Mouse (Mus musculus) ES-E14 (cell line): ENCODE results near the gene BC024978. TPM values are rescaled to one million over a fixed set of nuclear protein-coding genes. Genes with fewer than 3 reads are reported as not detected.
"Not testable (repeated sequence)": the region's sequence is repeated elsewhere in the genome, so short reads cannot be mapped to it uniquely, and the experiment has no call there.

Experiments
- DNase-seq: peaks from one replicate; pipeline ENCODE4 v3.0.0-alpha.2; 2013; ENCODE audit warnings: low read depth, low spot score
- H3K27ac ChIP-seq: 2 replicates; pipeline ENCODE4 v1.5.1; 2012; ENCODE audit warnings: low read depth, mild to moderate bottlenecking, low read length, moderate library complexity, mixed read lengths; ENCODE audit not compliant: poor library complexity, insufficient read depth, severe bottlenecking
- H3K36me3 ChIP-seq: 2 replicates; pipeline ENCODE4 v1.6.1; 2012; ENCODE audit warnings: mild to moderate bottlenecking, low read length, moderate library complexity, mixed read lengths; ENCODE audit not compliant: control insufficient read depth, poor library complexity, insufficient read depth, severe bottlenecking
- H3K4me1 ChIP-seq, 2 experiments: fragments of 150-350 bp in 1 of 2; sonication (generic) in 1 of 2; 2 replicates each; pipeline ENCODE4 v1.6.1; 2012; ENCODE audit warnings: low read length in 2 of 2, mild to moderate bottlenecking in 1 of 2, mixed read lengths in 1 of 2; ENCODE audit not compliant: control insufficient read depth in 2 of 2, insufficient read depth in 2 of 2, poor library complexity in 1 of 2
- H3K4me3 ChIP-seq, 2 experiments: fragments of 150-350 bp in 1 of 2; sonication (generic) in 1 of 2; 2 replicates each; pipeline ENCODE4 v1.5.1; 2012; ENCODE audit warnings: low read length in 2 of 2, low read depth in 1 of 2, mild to moderate bottlenecking in 1 of 2, mixed read lengths in 1 of 2; ENCODE audit not compliant: insufficient read depth in 1 of 2, poor library complexity in 1 of 2, severe bottlenecking in 1 of 2
- H3K9ac ChIP-seq: 2 replicates; pipeline ENCODE4 v1.6.1; 2012; ENCODE audit warnings: low read depth, mild to moderate bottlenecking, low read length, mixed read lengths; ENCODE audit not compliant: poor library complexity, insufficient read depth, severe bottlenecking
- H3K9me3 ChIP-seq: fragments of 150-350 bp; sonication (generic); 2 replicates; pipeline ENCODE4 v1.6.1; 2012; ENCODE audit warnings: low read depth, mild to moderate bottlenecking, low read length; ENCODE audit not compliant: control insufficient read depth, insufficient read depth
- CHD2 ChIP-seq: IDR thresholded peaks from 2 replicates; pipeline ENCODE4 v1.6.1; 2014; ENCODE audit warnings: mild to moderate bottlenecking, low read depth, low read length, inconsistent platforms
- HCFC1 ChIP-seq: IDR thresholded peaks from 2 replicates; pipeline ENCODE4 v1.6.1; 2012; ENCODE audit warnings: low read length, inconsistent platforms, borderline replicate concordance; ENCODE audit not compliant: insufficient read depth
- MAFK ChIP-seq: IDR thresholded peaks from 2 replicates; pipeline ENCODE4 v1.6.1; 2014; ENCODE audit warnings: mild to moderate bottlenecking, low read depth, low read length, inconsistent platforms; ENCODE audit not compliant: insufficient read depth
- ZC3H11A ChIP-seq: IDR thresholded peaks from 2 replicates; pipeline ENCODE4 v1.6.1; 2012; ENCODE audit warnings: low read depth, mild to moderate bottlenecking, inconsistent platforms, low read length, borderline replicate concordance
- ZNF384 ChIP-seq: IDR thresholded peaks from 2 replicates; pipeline ENCODE4 v1.6.1; 2012; ENCODE audit warnings: low read depth, low read length, inconsistent platforms
- in situ Hi-C, 2 experiments: fragments of 600-800 bp; cut with MboI; formaldehyde crosslinking; loops; one replicate each; pipeline ENCODE4 v1.15.1; 2025; ENCODE audit warnings: low sequenced_read_pairs in 2 of 2, inconsistent platforms in 1 of 2; ENCODE audit not compliant: unreplicated experiment in 2 of 2
- total RNA-seq: library from RNA; depleted of rRNA; stranded (reverse); fragments of 300-350 nt; gene quantifications from 2 replicates; pipeline ENCODE4 v1.2.3, GENCODE M21; 2012

BC024978 gene
- total RNA-seq, 1 experiment, result 12.0 TPM

DNA sequence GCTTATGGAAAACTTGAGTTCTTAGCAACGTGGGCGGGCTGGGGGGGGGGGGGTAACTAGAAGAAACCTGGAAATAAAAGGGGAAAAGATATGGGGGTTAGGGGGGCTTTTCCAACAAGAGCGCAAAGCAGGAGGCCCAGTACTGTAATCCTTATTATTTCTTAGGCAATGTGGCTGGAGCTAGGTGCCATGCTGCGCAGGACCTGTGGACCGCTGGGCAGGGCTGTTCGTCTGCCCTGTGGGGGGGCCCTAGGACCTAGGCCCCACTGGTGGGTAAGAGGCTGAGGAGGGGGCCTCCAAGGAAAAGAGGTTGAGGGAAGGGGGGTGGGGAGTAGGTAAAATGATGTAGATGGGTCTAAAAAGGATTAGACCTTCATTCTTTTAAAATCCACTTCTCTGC is 37.7 kb downstream of the BC024978 start:
- Histone ChIP-seq H3K27ac (peak overlapping the region; percentile 20), H3K36me3 (no peaks in the 10 kb centered on the region), H3K9ac (peak overlapping the region; percentile 55; the same call in 1 of the 2 replicates), H3K4me3 (peak overlapping the region; percentile 47 to 57), H3K9me3 (no peaks in the 10 kb centered on the region), H3K4me1 (peaks cover 5 to 17% of the 10 kb centered on the region in 2 experiments; a peak in 3 of 4 replicates)
- in situ Hi-C loops, result no loop called here
- no peak for DNase-seq
- no peak for TF ChIP-seq MAFK

DNA sequence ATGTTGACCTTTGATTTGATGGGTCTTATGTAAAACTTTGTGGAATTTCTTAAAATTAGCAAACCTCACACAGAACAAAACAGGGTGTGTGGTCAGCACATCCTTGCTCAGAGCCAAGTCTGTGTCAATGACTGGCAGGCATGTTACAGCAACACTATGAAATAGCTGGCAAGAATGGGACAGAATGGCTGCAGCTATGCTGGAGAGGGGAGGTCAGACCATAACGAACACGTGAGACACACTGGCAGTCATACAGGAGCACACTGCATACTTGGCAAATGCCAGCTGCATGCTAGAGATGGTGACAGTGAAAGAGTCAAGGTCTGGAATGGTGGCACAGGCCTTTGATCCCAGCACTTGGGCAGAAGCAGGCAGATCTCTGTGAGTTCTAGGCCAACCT is 40.1 kb downstream of the BC024978 start:
- Histone ChIP-seq H3K9me3 (no peaks in the 10 kb centered on the region), H3K27ac (no peak overlapping the region), H3K4me1 (peaks cover 5 to 17% of the 10 kb centered on the region in 2 experiments; a peak in 3 of 4 replicates), H3K36me3 (no peaks in the 10 kb centered on the region; the same call in 1 of the 2 replicates), H3K9ac (no peak overlapping the region), H3K4me3 (no peak overlapping the region)
- TF ChIP-seq HCFC1, result no peak
- TF ChIP-seq CHD2, result no peak
- TF ChIP-seq ZNF384, result no peak
- TF ChIP-seq ZC3H11A, result no peak
- no peak for TF ChIP-seq MAFK
- in situ Hi-C loops, result no loop called here
- DNase-seq, result no peak

DNA sequence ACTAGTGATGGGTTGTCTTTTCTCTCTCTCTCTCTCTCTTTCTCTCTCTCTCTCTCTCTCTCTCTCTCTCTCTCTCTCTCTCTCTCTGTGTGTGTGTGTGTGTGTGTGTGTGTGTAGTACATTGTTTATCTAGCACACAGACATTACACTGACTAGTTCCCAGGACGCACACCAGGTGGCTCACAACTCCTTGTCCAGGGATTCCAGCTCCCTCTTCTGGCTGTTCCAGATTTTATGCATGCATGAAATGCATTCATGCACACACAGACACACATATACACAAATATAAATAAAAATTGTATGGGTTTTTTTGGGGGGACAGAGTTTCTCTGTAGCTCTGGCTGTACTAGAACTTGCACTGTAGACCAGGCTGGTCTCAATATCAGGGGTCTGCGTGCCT is 41.9 kb downstream of the BC024978 start:
- Histone ChIP-seq H3K4me1 (peaks cover under 1 to 13% of the 10 kb centered on the region in 2 experiments; a peak in 2 of 4 replicates), H3K27ac (no peak overlapping the region), H3K9ac (no peak overlapping the region), H3K36me3 (no peaks in the 10 kb centered on the region; the same call in 1 of the 2 replicates), H3K9me3 (no peaks in the 10 kb centered on the region), H3K4me3 (no peak overlapping the region)
- DNase-seq, result no peak
- in situ Hi-C loops, result no loop called here
- TF ChIP-seq MAFK (no peak), HCFC1 (no peak), CHD2 (no peak), ZC3H11A (no peak), ZNF384 (no peak)

DNA sequence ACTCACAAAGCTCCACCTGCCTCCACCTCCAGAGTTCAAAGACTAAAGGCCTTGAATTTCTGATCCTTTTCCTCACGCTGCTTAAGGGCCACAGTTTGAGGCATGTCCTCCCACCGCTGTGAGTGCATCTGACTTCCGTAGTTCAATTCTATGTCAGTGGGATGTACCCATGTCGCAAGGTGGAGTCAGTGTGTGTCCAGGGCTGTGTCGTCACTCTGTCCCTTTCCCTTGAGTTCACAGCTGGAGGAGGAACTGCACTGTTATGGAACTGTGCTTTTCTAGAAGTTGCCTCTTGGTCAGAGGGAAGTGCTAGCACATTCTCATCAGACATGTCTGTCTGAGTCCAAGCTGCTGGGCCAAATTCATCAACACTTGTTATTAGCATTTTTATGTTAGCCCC is 43.0 kb downstream of the BC024978 start:
- DNase-seq, result no peak
- H3K27ac ChIP-seq, result no peak overlapping the region
- H3K9me3 ChIP-seq, result no peaks in the 10 kb centered on the region
- no peak for TF ChIP-seq ZNF384
- TF ChIP-seq CHD2, result no peak
- TF ChIP-seq HCFC1, result no peak
- TF ChIP-seq MAFK, result no peak
- no peak for TF ChIP-seq ZC3H11A
- peaks cover 2 to 18% of the 10 kb centered on the region in 2 experiments; a peak in 2 of 4 replicates for H3K4me1 ChIP-seq
- in situ Hi-C loops, result no loop called here
- H3K9ac ChIP-seq, result no peak overlapping the region
- no peaks in the 10 kb centered on the region; the same call in 1 of the 2 replicates for H3K36me3 ChIP-seq
- no peak overlapping the region for H3K4me3 ChIP-seq

DNA sequence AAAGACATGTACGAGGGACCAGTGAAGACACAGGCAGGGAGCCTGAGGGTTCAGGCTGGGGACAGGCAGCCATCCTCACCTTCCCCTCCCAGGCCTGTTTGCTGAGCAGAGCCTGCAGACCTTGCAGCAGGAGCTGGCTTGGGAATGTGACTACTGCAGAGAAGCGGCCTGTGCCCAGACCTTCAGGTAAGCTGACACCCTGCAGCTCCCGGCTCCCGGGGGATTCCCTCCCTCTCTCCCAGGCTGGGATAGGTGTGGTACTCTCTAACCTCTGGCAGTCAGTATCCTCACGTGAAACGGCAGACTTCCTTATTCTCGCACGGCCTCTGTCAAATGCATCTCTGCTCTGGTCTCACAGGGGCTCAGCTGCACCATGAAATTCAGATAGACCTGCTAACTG is 47.6 kb downstream of the BC024978 start:
- H3K4me1 ChIP-seq, result peaks cover 2 to 13% of the 10 kb centered on the region in 2 experiments; a peak in 2 of 4 replicates
- TF ChIP-seq MAFK (no peak), HCFC1 (no peak), CHD2 (no peak), ZC3H11A (no peak), ZNF384 (no peak)
- no peaks in the 10 kb centered on the region; the same call in 1 of the 2 replicates for H3K36me3 ChIP-seq
- no peak for DNase-seq
- no peaks in the 10 kb centered on the region for H3K9me3 ChIP-seq
- in situ Hi-C loops, result no loop called here
- no peak overlapping the region for H3K4me3 ChIP-seq
- no peak overlapping the region for H3K27ac ChIP-seq
- no peak overlapping the region for H3K9ac ChIP-seq

DNA sequence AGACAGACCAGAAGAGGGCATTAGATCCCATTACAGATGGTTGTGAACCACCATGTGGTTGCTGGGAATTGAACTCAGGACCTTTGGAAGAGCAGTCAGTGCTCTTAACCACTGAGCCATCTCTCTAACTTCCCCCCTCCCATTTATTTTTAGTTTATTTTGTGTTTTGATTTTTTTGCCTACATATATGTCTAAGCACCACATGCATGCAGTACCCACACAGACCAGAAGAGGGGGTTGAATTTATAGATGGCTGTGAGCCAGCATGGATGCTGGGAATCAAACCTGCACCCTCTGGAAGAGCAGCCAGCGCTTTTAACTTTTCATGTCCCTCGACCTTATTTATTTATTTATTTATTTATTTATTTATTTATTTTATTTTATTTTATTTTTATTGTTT is 48.5 kb downstream of the BC024978 start:
- H3K4me3 ChIP-seq, H3K9me3 ChIP-seq, in situ Hi-C loops, DNase-seq, H3K36me3 ChIP-seq, H3K27ac ChIP-seq, H3K9ac ChIP-seq: not testable (repeated sequence)
- peaks cover 2 to 13% of the 10 kb centered on the region in 2 experiments; a peak in 2 of 4 replicates for H3K4me1 ChIP-seq
